Mouse (Mus musculus): Measurements from ENCODE around the gene Cldn10. TPM values are rescaled to one million over a fixed set of nuclear protein-coding genes. Genes with fewer than 3 reads are reported as not detected.

Cldn10 gene
- polyA plus RNA-seq, 1 experiment from 2014 or later = 14.2 TPM

GRCm38 (mm10) chr14:118822816-118823215, 35.1 kb downstream of the Cldn10 start:
- H3K4me2 ChIP-seq (replicated peaks; ENCODE audit: low read depth, low read length) = no peak overlapping the region
- no peaks in the 10 kb centered on the region for H3K27me3 ChIP-seq (ENCODE audit: control insufficient read depth, insufficient read depth, low read length)
- H3K4me3 ChIP-seq (ENCODE audit: low read depth, low read length) = no peak overlapping the region
- no peaks in the 10 kb centered on the region for H3K9me3 ChIP-seq (ENCODE audit: control insufficient read depth, low read depth, low read length)
- ATAC-seq (ENCODE audit: insufficient number of reproducible peaks, insufficient read depth, low FRiP score, low read depth) = no peak
- no peaks in the 10 kb centered on the region for H3K36me3 ChIP-seq (ENCODE audit: control insufficient read depth, insufficient read depth, low read length)
- no peak overlapping the region for H3K27ac ChIP-seq (ENCODE audit: low read length)
- WGBS = 82% methylated on average over 4 of the region's 4 CpGs
- no peaks in the 10 kb centered on the region for H3K4me1 ChIP-seq (ENCODE audit: control insufficient read depth, insufficient read depth, low read length)
- no peak overlapping the region for H3K9ac ChIP-seq (replicated peaks; ENCODE audit: low read depth, low read length)

- Histone ChIP-seq H3K36me3 (ENCODE audit: control insufficient read depth, insufficient read depth, low read length) (no peaks in the 10 kb centered on the region), H3K4me1 (ENCODE audit: control insufficient read depth, insufficient read depth, low read length) (no peaks in the 10 kb centered on the region), H3K4me3 (ENCODE audit: low read depth, low read length) (no peak overlapping the region), H3K27ac (ENCODE audit: low read length) (no peak overlapping the region), H3K4me2 (replicated peaks; ENCODE audit: low read depth, low read length) (no peak overlapping the region), H3K27me3 (ENCODE audit: control insufficient read depth, insufficient read depth, low read length) (no peaks in the 10 kb centered on the region), H3K9me3 (ENCODE audit: control insufficient read depth, low read depth, low read length) (no peaks in the 10 kb centered on the region), H3K9ac (replicated peaks; ENCODE audit: low read depth, low read length) (no peak overlapping the region)
- WGBS = 80% methylated on average over 6 of the region's 6 CpGs
- no peak for ATAC-seq (ENCODE audit: insufficient number of reproducible peaks, insufficient read depth, low FRiP score, low read depth)
These were observed 35.6 kb downstream of the Cldn10 start for GRCm38 (mm10) chr14:118823313-118823712.

- Histone ChIP-seq H3K9ac (replicated peaks; ENCODE audit: low read depth, low read length) (no peak overlapping the region), H3K27ac (ENCODE audit: low read length) (no peak overlapping the region), H3K4me2 (replicated peaks; ENCODE audit: low read depth, low read length) (no peak overlapping the region), H3K9me3 (ENCODE audit: control insufficient read depth, low read depth, low read length) (no peaks in the 10 kb centered on the region), H3K4me3 (ENCODE audit: low read depth, low read length) (no peak overlapping the region), H3K27me3 (ENCODE audit: control insufficient read depth, insufficient read depth, low read length) (no peaks in the 10 kb centered on the region), H3K36me3 (ENCODE audit: control insufficient read depth, insufficient read depth, low read length) (no peaks in the 10 kb centered on the region), H3K4me1 (ENCODE audit: control insufficient read depth, insufficient read depth, low read length) (no peaks in the 10 kb centered on the region)
- ATAC-seq (ENCODE audit: insufficient number of reproducible peaks, insufficient read depth, low FRiP score, low read depth) = no peak
- WGBS = 85% methylated on average over 8 of the region's 8 CpGs
These were observed 38.6 kb downstream of the Cldn10 start for GRCm38 (mm10) chr14:118826346-118826745.

GRCm38 (mm10) chr14:118827283-118827904, 39.7 kb downstream of the Cldn10 start:
- Histone ChIP-seq H3K9ac (replicated peaks; ENCODE audit: low read depth, low read length) (no peak overlapping the region), H3K27ac (ENCODE audit: low read length) (no peak overlapping the region), H3K4me2 (replicated peaks; ENCODE audit: low read depth, low read length) (no peak overlapping the region), H3K9me3 (ENCODE audit: control insufficient read depth, low read depth, low read length) (no peaks in the 10 kb centered on the region), H3K27me3 (ENCODE audit: control insufficient read depth, insufficient read depth, low read length) (no peaks in the 10 kb centered on the region), H3K4me3 (ENCODE audit: low read depth, low read length) (no peak overlapping the region), H3K36me3 (ENCODE audit: control insufficient read depth, insufficient read depth, low read length) (no peaks in the 10 kb centered on the region), H3K4me1 (ENCODE audit: control insufficient read depth, insufficient read depth, low read length) (no peaks in the 10 kb centered on the region)
- 40% methylated on average over 7 of the region's 7 CpGs for WGBS
- no peak for ATAC-seq (ENCODE audit: insufficient number of reproducible peaks, insufficient read depth, low FRiP score, low read depth)

GRCm38 (mm10) chr14:118829331-118830095, 41.8 kb downstream of the Cldn10 start:
- Histone ChIP-seq H3K4me3 (ENCODE audit: low read depth, low read length) (no peak overlapping the region), H3K27ac (ENCODE audit: low read length) (no peak overlapping the region), H3K36me3 (ENCODE audit: control insufficient read depth, insufficient read depth, low read length) (no peaks in the 10 kb centered on the region), H3K9ac (replicated peaks; ENCODE audit: low read depth, low read length) (no peak overlapping the region), H3K4me2 (replicated peaks; ENCODE audit: low read depth, low read length) (no peak overlapping the region), H3K4me1 (ENCODE audit: control insufficient read depth, insufficient read depth, low read length) (no peaks in the 10 kb centered on the region), H3K9me3 (ENCODE audit: control insufficient read depth, low read depth, low read length) (no peaks in the 10 kb centered on the region), H3K27me3 (ENCODE audit: control insufficient read depth, insufficient read depth, low read length) (no peaks in the 10 kb centered on the region)
- 87% methylated on average over 11 of the region's 11 CpGs for WGBS
- ATAC-seq (ENCODE audit: insufficient number of reproducible peaks, insufficient read depth, low FRiP score, low read depth) = no peak

- Histone ChIP-seq H3K4me3 (ENCODE audit: low read depth, low read length) (no peak overlapping the region), H3K9ac (replicated peaks; ENCODE audit: low read depth, low read length) (no peak overlapping the region), H3K4me1 (ENCODE audit: control insufficient read depth, insufficient read depth, low read length) (no peaks in the 10 kb centered on the region), H3K4me2 (replicated peaks; ENCODE audit: low read depth, low read length) (no peak overlapping the region), H3K27me3 (ENCODE audit: control insufficient read depth, insufficient read depth, low read length) (no peaks in the 10 kb centered on the region), H3K9me3 (ENCODE audit: control insufficient read depth, low read depth, low read length) (no peaks in the 10 kb centered on the region), H3K36me3 (ENCODE audit: control insufficient read depth, insufficient read depth, low read length) (no peaks in the 10 kb centered on the region), H3K27ac (ENCODE audit: low read length) (no peak overlapping the region)
- WGBS = 62% methylated on average over 4 of the region's 4 CpGs
- no peak for ATAC-seq (ENCODE audit: insufficient number of reproducible peaks, insufficient read depth, low FRiP score, low read depth)
These were observed 43.9 kb downstream of the Cldn10 start for GRCm38 (mm10) chr14:118831597-118831996.

GRCm38 (mm10) chr14:118833241-118833640, 45.5 kb downstream of the Cldn10 start:
- WGBS = 91% methylated on average over 6 of the region's 6 CpGs
- H3K4me3 ChIP-seq (ENCODE audit: low read depth, low read length) = no peak overlapping the region

GRCm38 (mm10) chr14:118834313-118834712, 46.6 kb downstream of the Cldn10 start:
- 4% methylated on average over 7 of the region's 7 CpGs for WGBS
- H3K4me2 ChIP-seq (replicated peaks; ENCODE audit: low read depth, low read length) = no peak overlapping the region
- H3K9ac ChIP-seq (replicated peaks; ENCODE audit: low read depth, low read length) = no peak overlapping the region
- H3K36me3 ChIP-seq (ENCODE audit: control insufficient read depth, insufficient read depth, low read length) = no peaks in the 10 kb centered on the region
- no peaks in the 10 kb centered on the region for H3K9me3 ChIP-seq (ENCODE audit: control insufficient read depth, low read depth, low read length)
- peaks cover 12% of the 10 kb centered on the region; the same call in 1 of the 2 replicates for H3K4me1 ChIP-seq (ENCODE audit: control insufficient read depth, insufficient read depth, low read length)
- no peak overlapping the region for H3K27ac ChIP-seq (ENCODE audit: low read length)
- H3K27me3 ChIP-seq (ENCODE audit: control insufficient read depth, insufficient read depth, low read length) = no peaks in the 10 kb centered on the region
- ATAC-seq (ENCODE audit: insufficient number of reproducible peaks, insufficient read depth, low FRiP score, low read depth) = no peak
- H3K4me3 ChIP-seq (ENCODE audit: low read depth, low read length) = no peak overlapping the region

More at GRCm38 (mm10) chr14:118833241-118833640, 45.5 kb downstream of the Cldn10 start:
- 0 out of 2 replicates have a peak, but pooled peaks cover 4% of the 10 kb centered on the region for H3K4me1 ChIP-seq (ENCODE audit: control insufficient read depth, insufficient read depth, low read length)
- no peak overlapping the region for H3K4me2 ChIP-seq (replicated peaks; ENCODE audit: low read depth, low read length)
- no peak overlapping the region for H3K27ac ChIP-seq (ENCODE audit: low read length)
- H3K9me3 ChIP-seq (ENCODE audit: control insufficient read depth, low read depth, low read length) = no peaks in the 10 kb centered on the region
- H3K27me3 ChIP-seq (ENCODE audit: control insufficient read depth, insufficient read depth, low read length) = no peaks in the 10 kb centered on the region
- H3K9ac ChIP-seq (replicated peaks; ENCODE audit: low read depth, low read length) = no peak overlapping the region
- H3K36me3 ChIP-seq (ENCODE audit: control insufficient read depth, insufficient read depth, low read length) = no peaks in the 10 kb centered on the region
- no peak for ATAC-seq (ENCODE audit: insufficient number of reproducible peaks, insufficient read depth, low FRiP score, low read depth)
